Mouse (Mus musculus): ENCODE data around the gene Wnt8b.

Wnt8b gene

DNA sequence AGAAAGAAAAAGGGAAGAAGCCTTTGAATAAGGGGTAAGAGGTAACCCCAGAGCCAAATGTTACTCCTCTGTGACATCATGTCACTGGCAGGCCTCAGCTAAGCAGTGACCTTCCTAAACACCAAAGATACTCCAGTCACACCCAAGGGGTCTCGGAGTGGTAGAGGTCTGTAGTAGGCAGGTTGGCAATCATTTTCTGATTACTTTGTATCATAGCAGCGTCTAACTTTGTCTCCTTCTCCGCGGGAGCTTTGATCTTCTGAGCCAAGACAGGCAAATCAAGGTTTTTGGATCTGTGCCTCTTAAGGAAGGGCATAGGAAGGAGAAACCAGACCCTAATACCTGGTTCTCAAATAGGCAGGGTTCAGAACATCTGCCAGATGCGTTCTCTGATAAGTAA lies 19.3 kb downstream of the Wnt8b start:
- DNase-seq (ENCODE audit: low spot score), result no peak

- no peak for DNase-seq (ENCODE audit: low spot score)
These were observed 20.0 kb downstream of the Wnt8b start for GRCm38 (mm10) chr19:44513054-44513833.

DNA sequence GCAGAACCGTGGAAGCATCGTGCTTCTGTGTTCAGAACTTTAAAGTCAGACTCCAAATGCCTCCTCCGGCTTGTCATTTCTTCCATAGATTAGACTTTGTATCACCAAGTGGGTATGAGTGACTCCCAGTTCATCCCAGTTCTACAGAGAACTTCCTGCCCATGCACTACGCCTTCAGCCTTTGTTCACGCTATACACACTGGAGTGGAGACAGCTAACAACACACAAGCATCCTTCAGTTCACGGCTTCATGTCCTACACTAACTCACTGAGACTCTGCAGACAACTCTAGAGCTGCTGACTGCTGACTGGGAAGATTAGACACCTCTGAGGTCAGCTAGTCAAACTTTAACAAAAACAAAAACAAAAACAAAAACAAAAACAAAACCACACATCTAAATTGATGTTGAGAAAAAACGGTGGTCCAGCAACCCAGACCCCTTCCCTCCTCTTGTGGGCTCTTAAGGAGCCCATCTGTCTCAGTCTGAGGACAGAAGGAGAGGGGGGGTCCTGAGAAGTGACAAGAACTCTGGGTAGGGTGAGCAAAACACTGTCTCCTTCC lies 20.7 kb downstream of the Wnt8b start:
- no peak for DNase-seq (ENCODE audit: low spot score)

- DNase-seq (ENCODE audit: low spot score), result no peak
These were observed 21.5 kb downstream of the Wnt8b start for GRCm38 (mm10) chr19:44514521-44515451.

DNA sequence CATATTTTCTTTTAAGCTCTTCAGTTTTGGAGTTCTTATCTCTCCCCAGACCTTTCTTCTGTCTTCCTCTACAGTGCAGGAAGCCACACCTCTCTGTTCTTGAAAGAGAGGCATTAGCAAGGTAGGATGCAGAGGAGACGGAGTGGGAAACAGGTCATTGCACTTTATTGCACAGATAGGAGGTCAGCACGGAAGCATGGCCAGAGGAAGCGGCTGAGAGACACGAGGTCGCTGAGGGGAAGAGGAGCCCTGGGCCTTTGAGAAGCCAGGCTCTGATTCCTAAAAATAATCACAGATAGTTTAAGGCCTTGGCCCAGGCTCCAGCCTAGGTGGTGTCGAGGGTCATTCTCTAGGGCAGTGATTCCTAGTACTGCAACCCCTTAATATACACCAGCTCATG lies 22.5 kb downstream of the Wnt8b start:
- no peak for DNase-seq (ENCODE audit: low spot score)

DNA sequence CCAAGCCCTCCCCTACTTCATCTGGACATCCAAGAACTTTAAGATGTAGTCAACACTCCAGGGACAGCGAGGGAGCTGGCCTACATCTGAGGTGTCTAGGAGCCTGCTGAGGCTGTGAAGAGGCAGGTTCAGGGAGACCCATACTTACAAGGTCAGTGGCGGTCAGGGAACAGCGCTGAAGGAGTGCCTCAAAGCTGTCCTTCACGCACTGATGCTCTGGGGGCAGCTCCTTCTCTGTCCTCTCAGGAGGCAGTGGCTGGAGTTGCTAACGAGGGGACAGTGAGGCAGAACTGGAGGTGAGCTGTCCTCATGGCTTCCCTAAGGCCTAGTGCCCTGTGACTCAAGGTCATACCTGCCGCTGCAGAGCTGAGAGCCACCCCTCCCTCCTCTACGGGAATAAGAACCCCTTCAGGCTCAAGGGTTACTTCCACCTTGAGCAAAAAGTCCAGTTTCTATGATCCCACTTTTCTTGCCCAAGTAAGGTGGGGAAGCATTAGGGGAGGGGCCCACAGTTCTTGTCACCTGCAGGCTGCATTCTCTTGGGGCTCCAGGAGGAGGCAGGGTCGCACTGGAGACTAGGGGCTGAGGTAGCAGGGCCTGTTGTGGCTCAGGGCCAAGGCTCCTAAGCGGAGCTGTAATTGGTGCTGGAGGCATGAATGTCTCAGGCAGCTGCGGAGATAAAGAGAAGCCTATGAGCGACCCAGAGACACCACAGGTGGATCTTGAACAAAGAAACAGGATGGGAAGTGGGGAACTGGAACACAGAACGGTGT lies 24.9 kb downstream of the Wnt8b start:
- no peak for DNase-seq (ENCODE audit: low spot score)

DNA sequence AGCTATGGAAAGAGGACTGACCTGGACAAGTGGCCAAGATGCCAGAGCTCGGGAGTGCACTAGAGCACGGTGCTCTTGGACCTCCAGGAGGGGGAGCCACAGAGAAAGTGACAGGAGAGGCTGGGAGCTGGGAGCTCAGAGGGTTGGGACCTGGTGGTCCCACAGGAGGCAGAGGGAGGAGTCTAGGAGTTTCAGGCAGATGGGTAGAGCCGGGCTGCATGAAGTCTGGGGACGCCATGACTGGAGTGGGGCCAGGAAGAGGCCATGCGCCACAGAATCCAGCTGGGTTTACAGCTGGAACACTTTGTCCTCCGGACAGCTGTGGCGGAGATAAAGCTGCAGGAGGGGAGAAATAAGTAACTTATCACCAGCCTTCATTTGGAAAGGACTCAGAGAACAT lies 25.9 kb downstream of the Wnt8b start:
- DNase-seq (ENCODE audit: low spot score), result no peak

DNA sequence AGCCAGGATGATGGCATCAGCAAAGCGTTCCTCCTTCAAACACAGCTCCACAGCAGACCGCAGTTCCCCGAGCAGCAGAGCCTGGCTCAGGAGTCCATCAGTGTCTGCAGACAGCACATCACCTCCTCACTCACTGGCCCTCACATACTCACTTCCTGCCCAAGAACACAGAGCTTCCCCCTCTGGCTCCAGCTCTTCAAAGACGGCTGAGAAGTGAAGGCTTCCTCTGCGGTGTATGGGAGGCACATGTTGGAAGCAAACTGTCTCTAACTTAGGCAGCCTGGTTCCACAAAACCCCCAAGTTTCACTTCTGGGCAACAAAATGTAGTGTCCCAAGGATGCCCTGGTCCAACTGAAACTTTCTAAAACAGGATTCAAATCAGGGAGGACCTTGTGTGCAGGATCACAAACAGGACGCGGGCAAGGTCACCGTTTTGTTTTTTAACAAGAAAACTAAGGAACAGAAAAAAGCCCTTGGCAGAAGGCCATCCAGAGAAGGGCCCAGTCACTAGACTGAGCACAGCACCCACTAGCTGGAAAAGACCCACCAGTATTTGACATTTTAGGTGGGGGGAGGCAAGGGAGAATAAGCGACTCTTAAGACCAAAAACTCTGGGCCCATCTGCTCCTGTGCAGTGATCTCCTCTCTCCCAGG lies 32.4 kb downstream of the Wnt8b start:
- DNase-seq (ENCODE audit: low spot score), result no peak

DNA sequence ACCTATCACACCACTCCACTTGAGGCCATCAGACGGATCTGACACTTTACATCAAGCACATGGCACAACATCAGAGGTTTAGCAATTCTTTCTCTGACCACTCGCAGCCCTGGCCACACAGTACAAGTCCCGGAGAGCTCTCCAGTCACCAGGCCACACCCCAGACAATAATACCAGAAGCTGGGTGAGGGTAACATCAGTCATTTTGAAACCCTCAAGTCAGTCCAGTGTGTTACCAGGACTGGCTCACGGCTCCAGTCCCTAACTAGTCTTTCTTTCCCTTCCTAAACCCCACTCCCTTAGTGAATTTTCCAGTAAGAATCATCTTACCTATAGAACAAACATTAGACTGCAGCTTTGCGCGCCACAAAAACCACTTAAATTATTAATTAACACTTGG lies 36.7 kb downstream of the Wnt8b start:
- DNase-seq (ENCODE audit: low spot score), result no peak

- no peak for DNase-seq (ENCODE audit: low spot score)
These were observed 42.1 kb downstream of the Wnt8b start for GRCm38 (mm10) chr19:44535376-44535775.

GRCm38 (mm10) chr19:44537416-44537815 lies 44.1 kb downstream of the Wnt8b start:
- DNase-seq (ENCODE audit: low spot score), result no peak

- no peak for DNase-seq (ENCODE audit: low spot score)
These were observed 49.5 kb downstream of the Wnt8b start for GRCm38 (mm10) chr19:44542694-44543178.

DNA sequence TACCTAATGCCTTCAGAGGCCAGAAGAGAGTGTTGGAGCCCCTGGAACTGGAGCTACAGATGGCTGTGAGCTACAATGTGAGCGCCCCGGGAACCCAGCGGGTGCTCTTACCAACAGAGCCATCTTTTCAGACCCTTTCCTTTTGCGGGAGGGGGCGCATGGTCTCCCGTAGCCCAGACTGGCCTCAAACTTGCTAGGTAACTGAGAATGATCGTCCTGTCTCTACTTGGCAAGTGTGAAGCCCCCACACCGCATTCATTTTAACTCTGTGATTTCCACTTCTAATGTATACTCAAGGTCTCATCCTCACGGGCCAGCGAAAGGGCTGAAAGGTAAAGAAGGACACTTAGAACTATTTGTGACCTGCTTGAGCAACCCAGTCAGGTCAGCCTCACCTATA lies 51.1 kb downstream of the Wnt8b start:
- no peak for DNase-seq (ENCODE audit: low spot score)

DNA sequence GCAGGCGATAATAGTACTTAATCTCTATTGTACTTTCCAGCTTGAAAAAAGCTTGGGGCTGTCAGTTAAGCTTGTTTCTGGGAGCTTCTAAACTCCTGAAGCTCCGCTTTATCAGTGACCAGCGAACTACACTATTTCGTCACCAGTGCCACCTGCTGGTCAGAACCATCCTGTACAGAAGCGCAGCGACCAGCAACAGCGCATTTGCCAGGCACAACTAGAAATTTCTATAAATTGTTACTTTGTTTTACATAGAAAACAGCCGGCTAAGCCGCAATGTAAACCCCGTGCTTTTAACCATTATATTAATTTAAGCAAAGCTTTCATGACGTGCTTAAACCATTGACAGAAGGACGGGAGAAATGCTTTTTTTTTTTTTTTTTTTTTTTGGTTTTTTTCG lies 51.5 kb downstream of the Wnt8b start:
- DNase-seq (ENCODE audit: low spot score), result peak; percentile 43

DNA sequence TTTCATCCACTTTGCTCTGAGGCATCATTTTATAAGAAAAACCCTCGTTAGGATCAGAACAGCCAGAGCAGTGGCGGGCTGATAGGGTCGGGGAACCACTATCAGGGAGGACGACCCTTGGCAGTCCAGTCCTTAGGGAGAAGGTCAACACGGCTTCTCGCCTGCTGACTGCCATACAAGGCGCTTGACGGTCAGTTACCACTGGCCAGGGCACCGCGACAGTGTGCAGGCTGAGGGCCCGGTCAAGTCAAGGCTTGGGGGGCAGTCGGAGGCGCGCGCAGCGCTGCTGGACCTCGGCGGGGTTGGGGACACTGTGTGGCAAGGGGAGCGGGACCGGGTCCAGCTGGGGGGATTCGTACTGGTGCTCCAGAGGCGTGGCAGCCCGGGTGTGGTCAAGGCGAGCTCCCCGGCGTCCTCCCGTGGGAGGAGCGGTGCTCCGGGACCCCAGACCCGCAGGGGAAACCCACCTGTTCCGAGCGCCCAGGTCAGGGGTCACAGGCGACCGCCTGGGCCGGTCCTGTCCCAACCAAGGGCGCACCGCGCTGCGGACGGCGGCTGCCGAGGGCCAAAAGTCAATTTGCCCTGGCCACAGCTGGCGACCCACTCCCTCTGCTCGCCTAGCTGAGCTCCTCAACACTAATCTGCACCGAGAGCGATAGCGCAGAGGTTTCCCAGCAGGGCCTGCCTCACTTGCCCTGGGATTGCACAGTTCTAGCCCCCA lies 52.2 kb downstream of the Wnt8b start, which contains the start of gene Sec31b:
Gene Sec31b, minus strand, starts transcription at position 544 of the 721 bp plus-strand sequence.
- DNase-seq (ENCODE audit: low spot score), result no peak

DNA sequence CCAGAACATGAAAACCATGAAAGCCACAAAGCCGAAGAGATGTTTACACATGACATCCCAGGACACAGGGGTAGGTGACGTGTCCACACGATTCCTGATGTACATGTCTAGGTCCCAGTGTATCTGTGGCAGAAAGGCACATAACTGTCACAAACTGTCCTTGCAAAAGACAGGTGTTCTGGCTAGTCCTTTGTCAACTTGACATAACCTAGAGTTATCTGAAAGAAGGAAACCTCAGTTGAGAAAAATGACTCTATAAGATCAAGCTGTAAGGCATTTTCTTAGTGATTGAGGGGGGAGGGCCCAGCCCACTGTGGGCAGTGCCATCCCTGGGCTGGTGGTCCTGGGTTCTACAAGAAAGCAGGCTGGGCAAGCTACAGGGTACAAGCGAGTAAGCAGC lies 59.5 kb downstream of the Wnt8b start, which contains the start of gene Gm20538:
Gene Gm20538, minus strand, starts transcription at position 101 of the 400 bp plus-strand sequence.
- no peak for DNase-seq (ENCODE audit: low spot score)

DNA sequence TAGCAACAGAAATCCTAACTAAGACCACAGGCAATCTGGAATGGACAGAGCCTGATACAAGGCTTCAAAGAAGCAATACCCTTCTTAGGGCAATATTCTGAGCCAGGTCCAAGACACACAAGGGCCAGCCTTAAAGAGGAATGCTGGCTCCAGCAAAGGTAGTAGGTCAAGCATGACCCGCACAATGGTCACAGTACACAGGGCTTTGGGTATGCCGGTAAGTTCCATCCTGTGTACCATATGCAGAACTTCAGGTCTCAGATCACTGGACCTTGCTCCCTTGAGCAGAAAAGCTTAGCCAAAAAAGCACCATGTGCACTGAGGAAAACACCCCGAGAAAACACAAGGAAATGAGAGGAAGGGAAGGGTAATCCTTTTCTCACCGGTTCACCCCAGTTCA lies 60.0 kb downstream of the Wnt8b start:
- no peak for DNase-seq (ENCODE audit: low spot score)

DNA sequence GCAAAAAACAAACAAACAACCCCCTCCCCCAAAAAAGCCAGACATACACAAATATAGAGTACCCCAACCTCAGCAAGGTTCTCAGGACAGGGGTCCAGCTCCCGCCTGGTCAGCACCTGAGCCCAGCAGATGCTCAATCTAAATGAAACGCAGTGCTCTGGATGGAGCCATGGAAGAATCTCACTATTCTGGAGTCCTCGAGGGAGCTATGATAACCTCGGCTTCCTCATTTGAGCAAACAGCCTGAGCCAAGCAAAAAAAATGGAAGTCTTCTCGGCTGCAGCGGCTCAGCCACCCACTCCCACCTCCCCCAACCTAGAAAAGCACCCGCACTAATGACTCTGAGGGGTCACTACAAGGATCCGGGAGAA lies 61.2 kb downstream of the Wnt8b start:
- DNase-seq (ENCODE audit: low spot score), result no peak

DNA sequence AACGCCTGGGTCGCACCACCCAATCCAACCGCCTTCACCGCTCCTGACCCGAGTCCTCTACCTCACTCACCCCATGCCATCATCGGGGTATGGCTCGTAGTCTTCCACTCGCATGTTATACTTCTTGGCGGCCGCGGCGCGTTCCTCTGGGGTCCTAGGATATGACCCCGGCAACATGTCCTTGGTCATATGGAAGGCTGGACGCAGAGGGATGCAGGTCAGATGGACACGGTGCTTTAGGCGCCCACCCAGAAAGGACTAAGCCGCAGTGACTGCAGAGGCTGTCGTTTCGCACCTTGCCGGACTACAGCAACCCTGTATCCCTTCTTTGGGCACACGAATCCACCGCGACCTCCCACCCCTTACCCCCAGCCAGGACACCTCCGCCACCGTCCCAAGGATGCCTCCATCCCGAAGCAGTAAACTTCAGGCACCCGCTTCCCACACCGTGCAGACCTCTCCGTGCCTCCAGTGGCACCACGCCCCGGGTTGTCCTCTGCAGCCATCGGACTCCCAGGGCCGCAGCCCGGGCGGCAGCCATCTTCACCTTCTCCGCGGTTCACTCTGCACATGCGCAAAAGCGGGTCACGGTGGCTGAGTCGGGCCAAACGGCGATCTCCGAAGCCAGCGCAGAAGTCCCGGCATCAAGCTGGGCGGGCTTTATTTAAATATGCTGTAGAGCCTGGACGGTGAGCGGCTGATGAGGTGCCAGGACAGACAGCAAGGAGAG lies 61.8 kb downstream of the Wnt8b start, which contains the start of gene Ndufb8:
Gene Ndufb8, minus strand, starts transcription at position 580 of the 730 bp plus-strand sequence.
- peak; percentile 85 for DNase-seq (ENCODE audit: low spot score)

Measured in left cerebral cortex, adult 11 months (tissue).